Mouse (Mus musculus): ENCODE measurements at regions not wholly inside any gene's neighbourhood (a gene's known extent, or its start where the extent isn't known, plus 50 kb on each side); places are given as distances from the start of the nearest gene placed in this dataset.
A peak's percentile ranks its signal among the peaks of the same experiment; 100 is the strongest.

DNA sequence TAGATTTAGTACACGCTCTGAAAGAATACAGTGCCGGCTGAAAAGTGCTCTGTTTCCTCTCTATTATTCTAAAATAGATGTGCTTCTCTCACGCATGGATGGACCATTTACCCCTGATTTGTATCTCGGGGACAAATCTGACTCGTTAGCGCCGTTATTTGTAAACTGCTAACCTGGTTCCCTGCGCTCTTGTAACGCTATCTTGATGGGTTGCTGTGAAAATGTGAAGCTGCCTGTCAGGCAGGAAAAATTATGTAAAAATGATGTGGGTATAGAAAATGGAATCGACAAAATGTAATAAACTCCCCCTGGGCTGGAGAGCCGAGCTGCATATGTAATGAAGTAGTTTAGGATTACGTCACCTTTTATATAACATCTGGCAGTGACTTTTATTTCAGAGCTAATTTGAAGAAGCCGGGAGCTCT lies 59.4 kb upstream of the Slc30a5 start:
- peak; percentile 3 for DNase-seq (ENCODE audit: low spot score)

DNA sequence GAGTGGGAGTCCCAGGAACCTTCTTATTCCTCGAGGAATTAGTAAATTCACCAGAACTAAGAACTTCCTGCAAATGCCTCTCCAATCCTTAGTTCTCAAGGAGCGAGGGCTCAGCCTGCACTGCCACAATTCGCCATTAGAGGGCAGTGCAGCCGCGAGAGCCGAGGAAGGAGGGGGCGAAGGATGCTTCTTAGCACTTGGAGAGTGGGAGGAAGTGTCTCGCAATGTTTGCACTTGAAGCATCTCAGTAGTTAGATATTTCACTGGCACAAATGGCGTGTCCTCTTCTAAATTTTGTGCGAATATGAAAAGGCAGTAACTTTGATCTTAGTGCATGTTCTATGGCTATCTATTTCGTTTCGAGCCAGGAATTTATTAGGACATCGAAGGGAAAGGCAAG lies 59.0 kb upstream of the Slc30a5 start:
- peak; percentile 49 for DNase-seq (ENCODE audit: low spot score)

GRCm38 (mm10) chr13:100890457-100890856 lies 57.2 kb upstream of the Slc30a5 start:
- no peak for DNase-seq (ENCODE audit: low spot score)

DNA sequence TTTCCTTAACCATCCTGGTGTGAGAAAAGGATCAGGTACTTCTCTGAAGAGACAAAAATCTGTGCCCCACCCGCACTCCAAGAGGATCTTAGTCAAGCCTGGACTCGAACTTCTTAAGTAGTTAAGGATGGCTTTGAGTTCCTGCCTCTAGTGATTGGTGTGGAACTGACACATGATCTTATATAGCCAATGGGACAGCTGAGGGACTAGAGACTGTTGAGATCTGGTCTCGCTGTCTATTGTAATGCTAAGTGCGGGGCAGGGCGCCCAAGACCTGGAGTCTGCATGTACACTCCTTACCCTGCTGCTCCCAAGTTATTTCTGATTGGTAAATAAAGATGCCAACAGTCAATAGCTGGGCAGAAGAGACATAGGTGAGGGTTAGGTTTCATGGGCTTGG lies 55.3 kb upstream of the Slc30a5 start:
- DNase-seq (ENCODE audit: low spot score), result no peak

- no peak for DNase-seq (ENCODE audit: low spot score)
These were observed 50.5 kb upstream of the Slc30a5 start for GRCm38 (mm10) chr13:100883711-100884110.
